21 mouse cellular contexts compared by ENCODE assay signal in the genomic region with DNA sequence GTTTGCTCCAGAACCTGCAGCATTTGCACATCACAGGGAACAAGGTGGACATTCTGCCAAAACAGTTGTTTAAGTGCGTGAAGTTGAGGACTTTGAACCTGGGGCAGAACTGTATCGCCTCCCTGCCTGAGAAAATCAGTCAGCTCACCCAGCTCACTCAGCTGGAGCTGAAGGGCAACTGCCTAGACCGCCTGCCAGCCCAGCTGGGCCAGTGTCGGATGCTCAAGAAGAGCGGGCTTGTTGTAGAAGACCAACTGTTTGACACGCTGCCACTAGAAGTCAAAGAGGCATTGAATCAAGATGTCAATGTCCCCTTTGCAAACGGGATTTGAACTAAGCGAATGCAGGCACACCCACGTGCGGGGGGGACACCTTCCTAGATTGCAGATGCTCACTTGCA.
DNase-seq lines count a peak whose midpoint lies in the region; ATAC-seq and TF ChIP-seq lines count a peak whose summit lies in the region.
"Had no signal": no experiment of that assay in that cellular context is flagged by ENCODE, and none has a peak within 500 bp of the region (broad histone marks: within the 10 kb centered on the region; RNA-seq: fewer than 3 reads in every experiment).

No protein-coding gene starts in this region.

- H3K4me1 ChIP-seq in kidney, embryonic 16.5 days (ENCODE audit: insufficient read depth, low read length), result peaks cover 22% of the 10 kb centered on the region
- H3K4me1 ChIP-seq in midbrain, postnatal 0 days (ENCODE audit: insufficient read depth, low read length), result no peaks in the 10 kb centered on the region
- H3K4me1 ChIP-seq in midbrain, embryonic 10.5 days, result peaks cover 17% of the 10 kb centered on the region
- H3K4me1 ChIP-seq: stomach, embryonic 15.5 days had no signal

- no peak overlapping the region for H3K9ac ChIP-seq in kidney, embryonic 16.5 days (replicated peaks; ENCODE audit: low read length)
- no peak overlapping the region for H3K9ac ChIP-seq in midbrain, postnatal 0 days (replicated peaks; ENCODE audit: low read length, poor library complexity, severe bottlenecking)
- H3K9ac ChIP-seq: limb, embryonic 12.5 days; liver, embryonic 14.5 days; midbrain, embryonic 15.5 days; stomach, embryonic 15.5 days had no signal

- H3K36me3 ChIP-seq in kidney, embryonic 16.5 days (ENCODE audit: insufficient read depth, low read length), result peaks cover 44% of the 10 kb centered on the region
- H3K36me3 ChIP-seq in midbrain, postnatal 0 days (ENCODE audit: insufficient read depth, low read length), result peaks cover 25% of the 10 kb centered on the region
- peaks cover 63% of the 10 kb centered on the region for H3K36me3 ChIP-seq in midbrain, embryonic 10.5 days

- no peak overlapping the region for H3K4me3 ChIP-seq in kidney, embryonic 16.5 days (ENCODE audit: low read length)
- no peak overlapping the region for H3K4me3 ChIP-seq in midbrain, postnatal 0 days (ENCODE audit: low read depth, low read length)
- no peak overlapping the region for H3K4me3 ChIP-seq in midbrain, embryonic 10.5 days
- H3K4me3 ChIP-seq: erythroblast, embryonic 14.5 days; limb, embryonic 12.5 days; midbrain, embryonic 15.5 days; stomach, embryonic 15.5 days had no signal

- no peak overlapping the region for H3K27ac ChIP-seq in kidney, embryonic 16.5 days (ENCODE audit: low read length)
- H3K27ac ChIP-seq in midbrain, postnatal 0 days (ENCODE audit: low read depth, low read length), result no peak overlapping the region
- H3K27ac ChIP-seq in midbrain, embryonic 10.5 days (replicated peaks), result no peak overlapping the region
- H3K27ac ChIP-seq: limb, embryonic 12.5 days; liver, embryonic 14.5 days; midbrain, embryonic 15.5 days; stomach, embryonic 15.5 days had no signal

- DNase-seq in cerebellum, adult 9-11 months, result peak; percentile 21
- no peak for DNase-seq in cerebellum, adult 11 months
- peak; percentile 52 for DNase-seq in kidney, postnatal 14 days
- DNase-seq in midbrain, postnatal 0 days (ENCODE audit: low spot score), result peak; percentile 20
- no peak for DNase-seq in midbrain, embryonic 10.5 days (ENCODE audit: low spot score)
- peak; percentile 86 for DNase-seq in layer of hippocampus, adult 9-11 months
- DNase-seq in spleen, postnatal 36 days (ENCODE audit: low spot score in 2 of 2), result no peak
- DNase-seq: gastrocnemius, postnatal 10 days; heart, adult 18-20 months; heart, postnatal 4 days; retina, postnatal 1 day; spleen, adult 18-20 months; thymus, postnatal 25 days had no signal

- no peaks in the 10 kb centered on the region for H3K27me3 ChIP-seq in kidney, embryonic 16.5 days (ENCODE audit: insufficient read depth, low read length)
- H3K27me3 ChIP-seq in midbrain, postnatal 0 days (ENCODE audit: insufficient read depth, low read length), result no peaks in the 10 kb centered on the region
- no peaks in the 10 kb centered on the region for H3K27me3 ChIP-seq in midbrain, embryonic 10.5 days (ENCODE audit: low read depth, poor library complexity, severe bottlenecking)
- H3K27me3 ChIP-seq: limb, embryonic 12.5 days; midbrain, embryonic 15.5 days; stomach, embryonic 15.5 days had no signal

- TF ChIP-seq CTCF in midbrain, postnatal 0 days (IDR thresholded peaks at IDR 0.05), result no peak

- WGBS in kidney, embryonic 16.5 days, result 78% methylated on average over 10 of the region's 10 CpGs
- WGBS in midbrain, postnatal 0 days, result 86% methylated on average over 10 of the region's 10 CpGs
- WGBS in midbrain, embryonic 10.5 days, result 91% methylated on average over 10 of the region's 10 CpGs

- H3K9me3 ChIP-seq in kidney, embryonic 16.5 days (ENCODE audit: low read length), result peaks cover 24% of the 10 kb centered on the region
- H3K9me3 ChIP-seq in midbrain, postnatal 0 days (ENCODE audit: low read length), result 0 out of 2 replicates have a peak, but pooled peaks cover 13% of the 10 kb centered on the region
- peaks cover 29% of the 10 kb centered on the region for H3K9me3 ChIP-seq in midbrain, embryonic 10.5 days (replicated peaks)
- H3K9me3 ChIP-seq: stomach, embryonic 15.5 days had no signal

- no peak overlapping the region for H3K4me2 ChIP-seq in kidney, embryonic 16.5 days (replicated peaks; ENCODE audit: low read depth, low read length)
- no peak overlapping the region for H3K4me2 ChIP-seq in midbrain, postnatal 0 days (ENCODE audit: low read depth, low read length, poor library complexity, severe bottlenecking)
- H3K4me2 ChIP-seq: limb, embryonic 12.5 days; midbrain, embryonic 15.5 days; stomach, embryonic 15.5 days had no signal

- no peak for ATAC-seq in kidney, embryonic 16.5 days (ENCODE audit: low FRiP score, low TSS enrichment)
- no peak for ATAC-seq in midbrain, postnatal 0 days (ENCODE audit: low FRiP score)
- ATAC-seq: forebrain, embryonic 14.5 days; lung, postnatal 0 days; midbrain, embryonic 15.5 days had no signal

Comparison
In these comparisons a context has a peak if more than half of its experiments do, and no peak if none do; other contexts are left out.
1. DNase-seq: peak in cerebellum, adult 9-11 months (single experiment), kidney, postnatal 14 days (single experiment), midbrain, postnatal 0 days (single experiment) and layer of hippocampus, adult 9-11 months (single experiment); none in cerebellum, adult 11 months (single experiment), midbrain, embryonic 10.5 days (single experiment) and spleen, postnatal 36 days (0 of 2).